Mouse (Mus musculus): ENCODE measurements around the gene Ndufaf7.

GRCm38 (mm10) chr17:78894991-78895390 lies 41.9 kb upstream of the Ndufaf7 start:
- no peak for TF ChIP-seq CTCF (IDR thresholded peaks at IDR 0.05; ENCODE audit: low read depth)
- TF ChIP-seq EP300 (IDR thresholded peaks at IDR 0.05; ENCODE audit: low read depth), result no peak

All from heart, postnatal 0 days (tissue).